Mouse (Mus musculus) mesoderm, embryonic 11.5 days (tissue): ENCODE measurements around the gene Palld.

Source experiments
- DNase-seq: peaks from one replicate; pipeline ENCODE4 v3.0.0-alpha.2; 2012; ENCODE audit warnings: low read depth, low spot score

The Palld gene

GRCm38 (mm10) chr8:61775936-61776335 is 126.6 kb downstream of the Palld start:
- peak; percentile 26 for DNase-seq

GRCm38 (mm10) chr8:61774161-61774560 is 128.3 kb downstream of the Palld start:
- no peak for DNase-seq

GRCm38 (mm10) chr8:61773595-61774088 is 128.8 kb downstream of the Palld start:
- no peak for DNase-seq

- DNase-seq, result no peak
Observed at GRCm38 (mm10) chr8:61771328-61771727, 131.2 kb downstream of the Palld start.

- DNase-seq, result peak; percentile 72
Observed at GRCm38 (mm10) chr8:61769340-61769879, 133.1 kb downstream of the Palld start.

GRCm38 (mm10) chr8:61760190-61760578 is 142.3 kb downstream of the Palld start:
- DNase-seq, result no peak

GRCm38 (mm10) chr8:61759327-61760189 is 142.9 kb downstream of the Palld start:
- DNase-seq, result peak; percentile 80

GRCm38 (mm10) chr8:61758686-61759326 is 143.7 kb downstream of the Palld start:
- peak; percentile 29 for DNase-seq

- peak; percentile 68 for DNase-seq
Observed at GRCm38 (mm10) chr8:61756971-61757965, 145.2 kb downstream of the Palld start.

- DNase-seq, result no peak
Observed at GRCm38 (mm10) chr8:61755186-61755585, 147.3 kb downstream of the Palld start.

GRCm38 (mm10) chr8:61747070-61747469 is 155.4 kb downstream of the Palld start:
- DNase-seq, result no peak

- peak; percentile 55 for DNase-seq
Observed at GRCm38 (mm10) chr8:61745181-61745980, 157.1 kb downstream of the Palld start.

- DNase-seq, result no peak
Observed at GRCm38 (mm10) chr8:61743764-61744562, 158.5 kb downstream of the Palld start.

- DNase-seq, result no peak
Observed at GRCm38 (mm10) chr8:61737465-61737864, 165.0 kb downstream of the Palld start.

- DNase-seq, result no peak
Observed at GRCm38 (mm10) chr8:61736739-61737243, 165.7 kb downstream of the Palld start.

GRCm38 (mm10) chr8:61736117-61736516 is 166.4 kb downstream of the Palld start:
- DNase-seq, result no peak

GRCm38 (mm10) chr8:61734164-61734563 is 168.3 kb downstream of the Palld start:
- DNase-seq, result no peak

GRCm38 (mm10) chr8:61732184-61732583 is 170.3 kb downstream of the Palld start:
- no peak for DNase-seq
